Mouse (Mus musculus) activated CD4-positive, CD25-positive, alpha-beta regulatory T cell, adult 9 weeks (primary cell): Measurements from ENCODE around the gene Gm14412. TPM values are rescaled to one million over a fixed set of nuclear protein-coding genes. Genes with fewer than 3 reads are reported as not detected.

Experiments
- polyA plus RNA-seq: library from polyadenylated mRNA; unstranded; fragments of 100-300 nt; shearing (Covaris generic); gene quantifications from one replicate; pipeline ENCODE4 v1.2.1, GENCODE M21; 2017

Gene Gm14412
- not detected for polyA plus RNA-seq

GRCm38 (mm10) chr2:177324257-177324733 lies at the start of gene Gm14412:
Gene Gm14412, minus strand, starts transcription at chr2:177324307.

GRCm38 (mm10) chr2:177266936-177267335 lies 57.2 kb downstream of the Gm14412 start, which contains the start of gene Gm14409:
Gene Gm14409, minus strand, starts transcription at chr2:177267036.

Other genes starting within 250 kb of the Gm14412 start
- gene Gm14401, start 250.0 kb downstream of the Gm14412 start, polyA plus RNA-seq, result 0.34 TPM
- 8.4 TPM for gene Gm14410, start 117.9 kb downstream of the Gm14412 start, polyA plus RNA-seq
- gene Gm14409, start 57.3 kb downstream of the Gm14412 start, polyA plus RNA-seq, result not detected
- 0.87 TPM for gene Gm14418, start 74.0 kb upstream of the Gm14412 start, polyA plus RNA-seq
- 10.2 TPM for gene Zfp970, start 140.4 kb upstream of the Gm14412 start, polyA plus RNA-seq
- 1.1 TPM for gene Gm14403, start 173.9 kb upstream of the Gm14412 start, polyA plus RNA-seq